Mouse (Mus musculus) heart, postnatal 4 days (tissue): Measurements from ENCODE around the gene Dab2ip. TPM values are rescaled to one million over a fixed set of nuclear protein-coding genes. Genes with fewer than 3 reads are reported as not detected.

Experiments
- DNase-seq: peaks from one replicate; pipeline ENCODE4 v3.0.0; 2021
- total RNA-seq, 2 experiments: library from RNA; stranded (reverse); gene quantifications; 2 replicates each; pipeline ENCODE4 v1.2.3; 2021

Dab2ip gene
- total RNA-seq, 2 experiments from 2014 or later, result 54.6 to 55.2 TPM

- DNase-seq, result no peak
Observed at GRCm38 (mm10) chr2:35760352-35760751, 202.3 kb downstream of the Dab2ip start.

GRCm38 (mm10) chr2:35760867-35761266 is 202.8 kb downstream of the Dab2ip start:
- no peak for DNase-seq

- no peak for DNase-seq
Observed at GRCm38 (mm10) chr2:35761458-35761857, 203.4 kb downstream of the Dab2ip start.

GRCm38 (mm10) chr2:35763818-35764217 is 205.8 kb downstream of the Dab2ip start:
- no peak for DNase-seq

- no peak for DNase-seq
Observed at GRCm38 (mm10) chr2:35764328-35764727, 206.3 kb downstream of the Dab2ip start.

- DNase-seq, result no peak
Observed at GRCm38 (mm10) chr2:35767834-35768537, 209.9 kb downstream of the Dab2ip start.

- no peak for DNase-seq
Observed at GRCm38 (mm10) chr2:35768538-35769238, 210.6 kb downstream of the Dab2ip start.

GRCm38 (mm10) chr2:35769398-35769797 is 211.3 kb downstream of the Dab2ip start:
- no peak for DNase-seq

- no peak for DNase-seq
Observed at GRCm38 (mm10) chr2:35770541-35770940, 212.5 kb downstream of the Dab2ip start.

GRCm38 (mm10) chr2:35775651-35776055 is 217.6 kb downstream of the Dab2ip start:
- DNase-seq, result peak; percentile 63

GRCm38 (mm10) chr2:35776935-35777334 is 218.9 kb downstream of the Dab2ip start:
- no peak for DNase-seq

GRCm38 (mm10) chr2:35779266-35779665 is 221.2 kb downstream of the Dab2ip start:
- no peak for DNase-seq

Other genes starting within 250 kb of the Dab2ip start
- gene Stom, start 221.3 kb upstream of the Dab2ip start, total RNA-seq, result 10 to 100 TPM; 48.1 to 52.2 TPM
- gene 4930568D16Rik, start 190.5 kb upstream of the Dab2ip start, total RNA-seq, result not detected
- not detected for gene 4930402F06Rik, start 161.1 kb upstream of the Dab2ip start, total RNA-seq
- gene Ggta1, start 95.0 kb upstream of the Dab2ip start, total RNA-seq, result 10 to 100 TPM; 21.5 to 22.3 TPM